Mouse (Mus musculus) retina, embryonic 14.5 days (tissue): ENCODE data around the gene Gm11555.
"Not testable (repeated sequence)": the region's sequence is repeated elsewhere in the genome, so short reads cannot be mapped to it uniquely, and the experiment has no call there.

Experiments used
- DNase-seq: peaks from one replicate; pipeline ENCODE4 v3.0.0-alpha.2; 2015; ENCODE audit warnings: low spot score

Gm11555 gene

GRCm38 (mm10) chr11:99650136-99650535 is at the start of gene Gm11555:
Gene Gm11555 (minus strand): TSS chr11:99650236.
- no peak for DNase-seq

DNA sequence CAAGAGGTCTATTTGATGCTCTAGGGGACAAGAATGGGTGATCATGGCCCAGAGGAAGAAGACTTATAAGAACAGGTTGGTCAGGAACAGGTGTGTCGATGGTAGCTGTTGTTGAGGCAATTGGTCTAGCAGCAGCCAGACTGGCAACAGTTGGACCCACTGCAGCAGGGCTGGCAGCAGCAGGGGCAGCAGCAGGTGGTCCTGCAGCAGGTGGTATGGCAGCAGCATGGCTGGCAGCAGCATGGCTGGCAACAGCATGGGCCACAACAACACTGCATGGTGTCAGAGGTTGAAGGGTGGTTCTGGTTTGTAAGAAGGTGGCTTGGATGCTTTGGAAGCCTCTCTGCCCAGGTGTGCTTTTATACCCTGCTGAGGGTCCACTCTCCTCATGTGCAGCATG is 40.4 kb upstream of the Gm11555 start, which contains the start of gene Gm14190:
TSS of gene Gm14190 (minus strand) at position 278 of the 400 bp plus-strand sequence.
- no peak for DNase-seq

- DNase-seq, result not testable (repeated sequence)
Observed at GRCm38 (mm10) chr11:99685235-99685634, 35.2 kb upstream of the Gm11555 start.

- no peak for DNase-seq
Observed at GRCm38 (mm10) chr11:99683481-99683880, 33.4 kb upstream of the Gm11555 start.

- DNase-seq, result no peak
Observed at GRCm38 (mm10) chr11:99665860-99666259, 15.8 kb upstream of the Gm11555 start, which contains the start of gene Krtap4-6. Gene Krtap4-6 (minus strand): TSS chr11:99665960.

GRCm38 (mm10) chr11:99662802-99663201 is 12.8 kb upstream of the Gm11555 start:
- DNase-seq, result no peak

GRCm38 (mm10) chr11:99659256-99659655 is 9.2 kb upstream of the Gm11555 start:
- no peak for DNase-seq

- not testable (repeated sequence) for DNase-seq
Observed at GRCm38 (mm10) chr11:99658467-99659010, 8.5 kb upstream of the Gm11555 start, which contains the start of gene Gm11563. Gene Gm11563 (minus strand): TSS chr11:99658960.

DNA sequence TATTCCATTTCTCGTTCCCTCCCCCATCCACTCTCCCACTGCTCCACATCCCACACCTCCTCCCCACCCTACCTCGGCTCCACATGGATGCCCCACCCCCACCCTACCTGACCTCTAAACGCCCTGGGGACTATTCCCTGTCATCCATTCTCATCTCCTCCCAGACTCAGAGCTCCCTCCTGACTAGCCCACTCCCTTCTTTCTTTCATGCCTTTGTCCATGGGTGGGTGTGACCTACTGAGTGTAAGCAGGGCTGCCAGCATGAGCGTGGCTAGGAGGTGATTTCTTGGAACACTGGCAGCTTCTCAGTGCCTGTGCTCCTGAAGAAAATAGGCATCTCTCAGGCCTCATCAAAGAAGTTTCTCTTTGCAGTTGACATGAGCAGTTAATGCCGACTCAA is 7.0 kb upstream of the Gm11555 start:
- no peak for DNase-seq

DNA sequence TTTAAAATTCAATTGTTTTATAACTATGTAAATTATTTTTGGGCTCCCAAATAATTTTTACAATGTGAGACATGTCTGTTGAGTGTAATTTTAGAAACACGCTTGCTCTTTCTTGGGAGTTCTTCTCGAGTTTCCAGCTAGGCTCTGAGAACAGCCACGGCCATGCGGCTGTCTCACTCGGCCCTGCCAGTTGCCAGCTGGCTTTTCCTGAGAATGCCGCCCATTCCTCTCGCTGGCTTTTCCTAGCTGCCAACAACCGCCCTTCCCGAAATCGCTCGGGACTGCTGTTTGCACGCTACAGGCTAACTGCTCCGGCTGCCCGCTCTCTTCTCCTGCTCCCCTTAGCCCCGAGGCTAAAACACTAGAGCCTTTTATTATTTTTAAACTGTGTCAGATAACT is 3.6 kb downstream of the Gm11555 start:
- DNase-seq, result no peak

DNA sequence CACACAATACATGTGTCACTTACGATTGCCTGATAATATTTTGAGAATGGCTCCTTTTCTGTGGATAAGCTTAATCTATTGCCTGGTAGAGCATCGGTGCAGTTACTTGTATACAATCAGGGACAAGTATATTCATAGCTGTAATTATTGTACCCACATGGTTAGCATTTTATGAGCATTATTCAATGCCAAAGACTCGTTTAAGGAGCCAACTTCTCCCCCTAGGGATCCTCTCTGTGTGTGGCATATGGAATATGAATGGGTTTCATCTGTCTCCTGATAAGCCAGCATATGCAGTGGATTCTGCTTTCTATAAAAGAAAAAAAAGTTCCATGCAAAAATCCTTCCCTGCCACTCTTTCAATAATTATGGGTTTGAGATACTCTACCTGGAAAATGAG is 5.7 kb downstream of the Gm11555 start:
- no peak for DNase-seq

GRCm38 (mm10) chr11:99643635-99644139 is 6.3 kb downstream of the Gm11555 start, which contains the start of gene Krtap4-7:
Gene Krtap4-7 (minus strand): TSS chr11:99644089.
- not testable (repeated sequence) for DNase-seq

GRCm38 (mm10) chr11:99640926-99641325 is 9.1 kb downstream of the Gm11555 start:
- no peak for DNase-seq

- no peak for DNase-seq
Observed at GRCm38 (mm10) chr11:99637086-99637485, 12.9 kb downstream of the Gm11555 start.

- no peak for DNase-seq
Observed at GRCm38 (mm10) chr11:99634653-99635134, 15.3 kb downstream of the Gm11555 start, which contains the start of gene Krtap4-2. Gene Krtap4-2 (minus strand): TSS chr11:99635084.

DNA sequence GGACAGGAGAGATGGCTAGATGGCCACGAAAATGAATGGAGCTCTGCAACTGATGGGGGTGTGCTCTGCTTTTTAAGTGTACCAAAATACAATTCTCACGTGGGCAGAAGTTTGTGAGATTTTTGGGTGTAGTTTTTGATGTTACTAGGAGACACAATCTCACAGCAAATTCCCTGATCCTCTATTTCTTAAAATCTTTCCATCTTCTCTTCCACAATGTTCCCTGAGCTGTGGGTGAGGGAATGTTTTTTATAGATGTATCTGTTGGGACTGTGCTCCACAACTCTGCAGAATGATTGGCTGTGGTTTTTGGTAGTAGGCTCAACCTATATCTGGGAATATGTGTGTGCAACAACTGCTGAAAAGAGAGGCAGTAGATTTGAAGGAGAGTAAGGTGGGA is 16.7 kb downstream of the Gm11555 start:
- no peak for DNase-seq

DNA sequence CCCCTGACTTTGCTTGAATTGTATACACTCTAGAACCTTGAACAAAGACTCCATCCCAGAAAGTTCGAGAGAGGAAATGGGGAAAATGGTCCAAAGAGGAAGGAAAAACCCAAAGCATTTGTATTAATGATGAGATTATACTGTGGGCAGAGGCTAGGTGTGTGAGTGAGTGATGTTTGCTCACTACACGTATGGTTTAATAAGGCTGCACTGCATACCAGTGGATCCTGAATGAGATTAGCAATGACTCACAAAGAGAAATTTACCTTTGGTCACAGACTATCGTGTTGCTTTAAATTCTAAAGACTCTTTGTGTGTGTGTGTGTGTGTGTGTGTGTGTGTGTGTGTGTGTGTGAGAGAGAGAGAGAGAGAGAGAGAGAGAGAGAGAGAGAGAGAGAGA is 19.1 kb downstream of the Gm11555 start:
- DNase-seq, result no peak

DNA sequence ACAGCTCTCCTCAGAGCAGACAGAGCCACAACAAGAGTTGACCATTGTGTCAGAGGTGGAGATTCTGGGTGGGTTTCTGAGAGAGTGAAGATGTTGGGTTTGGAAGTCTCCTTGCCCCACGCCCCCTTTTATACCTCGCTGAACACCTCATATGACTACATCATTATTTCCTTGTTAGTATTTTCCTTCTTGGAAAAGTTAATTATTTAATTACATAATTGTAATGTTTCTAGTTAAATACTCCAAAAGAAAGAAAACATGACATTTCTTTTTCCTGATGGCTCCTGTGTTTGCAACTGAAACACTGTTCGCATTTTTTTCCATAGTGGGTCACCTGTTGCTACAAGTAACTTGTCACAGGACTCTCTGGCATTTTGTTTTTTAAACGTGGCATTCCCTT is 21.9 kb downstream of the Gm11555 start, which contains the start of gene Krtap4-1:
TSS of gene Krtap4-1 (minus strand) at position 101 of the 400 bp plus-strand sequence.
- DNase-seq, result no peak

DNA sequence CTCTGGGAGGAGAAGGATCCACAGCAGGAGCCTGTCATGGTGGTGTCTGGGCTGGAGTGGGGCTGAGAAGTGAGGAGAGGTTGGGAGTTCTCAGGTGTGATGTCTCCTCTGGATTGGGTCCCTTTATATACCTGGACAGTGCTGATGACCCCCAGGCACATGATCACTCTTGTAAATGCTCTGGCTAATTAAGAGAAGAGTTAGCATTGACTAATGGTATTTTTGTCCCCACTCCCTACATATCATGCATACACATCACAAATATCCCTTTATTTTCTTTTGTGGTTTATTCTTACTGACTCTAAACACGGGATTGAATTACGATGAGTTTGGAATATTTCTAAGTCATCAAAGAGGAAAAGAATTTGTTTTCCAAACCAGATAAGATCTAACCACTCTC is 29.7 kb downstream of the Gm11555 start, which contains the start of gene Gm11562:
TSS of gene Gm11562 (minus strand) at position 101 of the 400 bp plus-strand sequence.
- no peak for DNase-seq

DNA sequence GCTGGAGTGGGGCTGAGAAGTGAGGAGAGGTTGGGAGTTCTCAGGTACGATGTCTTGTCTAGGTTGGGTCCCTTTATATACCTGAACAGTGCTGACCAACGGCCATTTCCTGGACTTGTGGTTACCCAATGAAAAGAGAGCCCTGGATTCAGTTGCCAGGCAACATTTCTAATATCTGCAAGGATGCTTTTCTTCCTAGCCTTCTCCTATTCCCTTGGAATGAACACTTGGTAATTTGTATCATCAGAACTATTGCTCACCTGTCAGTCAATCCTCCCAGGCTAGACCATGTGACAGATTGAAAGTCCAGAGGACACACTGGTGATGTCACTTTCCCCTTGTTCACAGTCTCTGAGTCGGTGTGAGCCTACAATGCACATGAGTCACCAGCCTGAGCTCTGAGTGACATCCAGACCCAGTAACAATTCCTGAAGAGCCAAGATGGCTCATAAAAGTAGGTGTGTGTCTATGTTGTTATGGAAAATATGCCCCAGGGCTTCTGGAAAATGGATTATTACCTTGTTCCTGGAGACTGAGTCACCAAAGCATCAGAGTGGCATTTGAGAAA is 35.2 kb downstream of the Gm11555 start, which contains the start of gene Krtap2-4:
TSS of gene Krtap2-4 (minus strand) at position 51 of the 568 bp plus-strand sequence.
- DNase-seq, result no peak

DNA sequence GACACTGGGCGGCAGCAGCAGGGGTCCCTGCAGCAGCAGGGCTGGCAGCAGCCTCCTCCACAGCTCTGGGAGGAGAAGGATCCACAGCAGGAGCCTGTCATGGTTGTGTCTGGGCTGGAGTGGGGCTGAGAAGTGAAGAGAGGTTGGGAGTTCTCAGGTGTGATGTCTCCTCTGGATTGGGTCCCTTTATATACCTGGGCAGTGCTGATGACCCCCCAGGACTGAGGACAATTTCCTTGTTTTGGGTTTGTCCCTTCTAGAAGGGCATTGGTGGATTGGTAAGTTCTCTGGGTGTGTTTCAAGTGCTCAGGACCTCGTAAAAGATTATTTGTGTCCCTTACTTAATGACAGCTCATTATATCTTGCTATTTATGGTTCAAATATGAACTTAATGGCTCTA is 39.9 kb downstream of the Gm11555 start, which contains the start of gene Gm11937:
TSS of gene Gm11937 (minus strand) at position 101 of the 400 bp plus-strand sequence.
- not testable (repeated sequence) for DNase-seq

DNA sequence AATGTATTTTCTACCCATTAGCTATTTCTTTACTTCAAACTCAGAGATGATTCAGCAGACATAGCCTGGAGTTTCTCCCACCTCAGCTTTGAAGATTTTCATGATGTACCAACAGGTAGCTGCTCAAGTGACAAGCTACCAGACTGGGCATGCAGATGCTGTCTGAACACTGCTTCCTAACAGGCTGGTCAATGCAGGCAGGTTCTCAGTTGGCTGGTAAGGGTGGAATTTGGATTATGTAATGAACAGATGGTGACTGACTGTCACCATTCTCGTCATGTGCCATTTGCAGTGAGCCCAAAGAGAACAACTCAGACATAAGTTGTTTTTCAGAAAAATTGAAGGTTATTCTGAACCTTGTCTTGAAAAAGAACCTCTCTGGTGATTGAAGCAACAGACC is 40.9 kb downstream of the Gm11555 start:
- DNase-seq, result no peak

GRCm38 (mm10) chr11:99603208-99603607 is 46.8 kb downstream of the Gm11555 start, which contains the start of gene Gm11938:
Gene Gm11938 (minus strand): TSS chr11:99603308.
- not testable (repeated sequence) for DNase-seq
